Mouse (Mus musculus): ENCODE measurements around the gene Col9a1.

Gene Col9a1

DNA sequence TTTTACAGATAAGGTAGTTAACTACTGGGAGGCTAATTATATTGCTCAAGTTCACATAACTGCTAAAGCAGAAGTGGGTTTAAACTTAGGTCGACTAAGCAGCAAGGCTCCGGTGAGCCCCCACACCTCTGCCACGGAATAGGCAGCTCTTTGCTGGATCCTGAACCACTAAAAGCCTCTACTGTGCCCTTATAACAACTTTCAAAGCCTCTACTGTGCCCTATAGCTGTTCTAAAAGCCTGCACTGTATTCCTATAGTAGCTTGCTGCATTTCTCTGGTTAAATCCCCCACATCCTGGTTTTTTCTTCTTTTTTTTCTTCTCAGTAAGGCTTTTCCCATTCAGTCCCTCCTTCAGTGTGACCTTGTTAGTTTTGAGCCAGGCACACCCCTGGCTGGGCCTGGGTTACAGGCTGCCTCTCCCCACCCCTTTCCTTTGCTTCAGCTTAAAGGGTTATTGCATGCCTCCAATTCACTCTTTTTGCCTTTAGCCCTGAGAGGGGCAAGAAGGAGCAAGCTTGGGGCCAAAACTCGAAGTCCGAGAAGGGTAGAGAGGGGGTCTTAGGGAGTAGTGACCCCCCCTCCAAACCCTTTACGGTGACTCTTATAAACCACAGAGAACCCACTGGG, at the start of gene Col9a1:
TSS of gene Col9a1 (plus strand) at position 387 of the 628 bp plus-strand sequence.
- DNase-seq = no peak

DNA sequence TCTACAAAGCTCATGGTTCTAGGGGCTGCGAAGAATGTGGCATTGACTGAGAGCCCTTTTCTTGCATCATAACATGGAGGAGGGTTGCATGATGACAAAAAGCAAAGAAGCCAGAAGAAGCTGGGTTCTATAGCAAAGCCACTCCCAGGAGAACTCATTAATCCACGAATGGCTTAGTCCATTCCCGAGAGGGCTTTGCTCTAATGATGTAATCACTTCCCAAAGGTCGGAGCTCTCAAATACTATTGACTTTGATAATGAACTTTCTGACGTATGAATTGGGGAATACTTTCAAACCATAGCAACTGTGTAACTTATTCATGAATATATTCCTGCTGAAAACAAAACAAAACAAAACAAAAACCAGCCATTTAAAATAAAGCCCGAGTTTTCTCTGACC, 49.5 kb upstream of the Col9a1 start:
- no peak for DNase-seq

DNA sequence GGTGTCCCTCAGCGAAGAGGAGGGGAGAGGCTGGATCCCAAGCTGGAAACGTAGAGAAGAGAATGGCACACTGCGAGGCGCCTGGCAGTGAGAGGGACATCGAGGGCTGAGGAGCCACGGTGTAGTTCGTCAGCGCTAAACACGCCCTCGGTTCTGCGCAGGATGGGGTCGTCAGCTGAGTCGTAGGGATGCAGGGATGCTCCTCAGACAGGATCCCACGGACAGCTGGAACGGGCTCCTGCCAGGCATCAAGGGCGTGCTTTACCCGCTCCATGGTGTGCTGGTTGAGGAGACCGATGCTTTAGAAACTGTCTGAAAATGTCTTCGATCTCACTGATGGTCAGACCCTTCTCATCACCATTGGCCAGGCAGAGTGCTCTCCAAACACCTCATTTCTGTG, 43.6 kb upstream of the Col9a1 start:
- no peak for DNase-seq

DNA sequence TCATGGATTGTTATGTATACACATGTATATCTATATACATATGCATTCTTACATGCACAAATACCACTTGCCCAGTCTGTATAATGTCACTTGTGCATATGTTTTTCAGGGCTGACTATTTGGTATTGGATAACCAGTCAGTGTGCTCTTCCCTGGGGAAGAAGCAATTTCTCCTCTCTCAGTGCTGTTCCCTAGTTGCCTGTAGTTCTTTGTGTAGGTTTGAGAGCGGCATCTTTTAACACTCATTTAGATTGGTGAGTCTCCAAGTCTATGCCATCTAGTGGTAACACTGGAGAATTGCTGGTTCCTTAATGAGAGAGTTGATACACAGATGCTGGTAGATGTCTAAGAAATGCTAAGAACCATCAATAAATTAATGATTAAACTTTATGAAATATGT, 42.6 kb upstream of the Col9a1 start:
- no peak for DNase-seq

DNA sequence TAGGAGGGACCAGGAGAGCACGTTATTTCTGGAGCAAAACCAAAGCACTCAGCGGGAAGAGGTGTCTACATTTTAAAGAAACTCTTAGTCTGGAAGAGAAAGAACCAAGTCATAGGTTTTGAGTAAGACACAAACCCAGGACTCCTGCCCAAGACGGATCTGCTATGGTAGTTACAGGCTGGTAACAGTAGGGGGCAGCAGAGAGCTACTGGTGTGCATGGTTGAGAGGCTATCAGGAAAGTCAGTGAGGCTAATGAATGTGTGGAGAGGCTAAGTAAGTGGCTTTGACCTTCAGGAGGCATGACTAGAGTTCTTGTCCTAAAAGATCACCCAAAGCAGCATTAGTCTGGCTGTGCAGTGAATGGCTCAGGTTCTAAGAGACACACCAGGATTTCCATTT, 40.3 kb upstream of the Col9a1 start:
- DNase-seq = peak; percentile 24

DNA sequence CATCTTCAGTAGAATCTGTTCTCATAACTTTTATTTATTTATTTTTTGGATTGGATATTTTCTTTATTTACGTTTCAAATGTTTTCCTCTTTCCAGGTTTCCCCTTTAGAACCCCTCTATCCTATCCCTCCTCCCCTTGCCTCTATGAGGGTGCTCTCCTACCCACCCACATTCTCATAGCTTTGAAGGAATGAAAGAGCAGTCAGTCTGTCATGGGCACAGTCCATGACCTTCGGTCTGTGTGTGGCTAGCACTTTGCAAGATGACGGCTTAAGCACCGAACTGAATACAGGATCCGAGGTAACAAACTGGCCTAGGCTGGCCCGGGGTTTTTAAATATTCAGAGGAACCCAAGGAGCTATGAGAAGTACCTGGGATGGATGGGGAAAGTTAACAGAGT, 36.9 kb upstream of the Col9a1 start:
- DNase-seq = no peak

DNA sequence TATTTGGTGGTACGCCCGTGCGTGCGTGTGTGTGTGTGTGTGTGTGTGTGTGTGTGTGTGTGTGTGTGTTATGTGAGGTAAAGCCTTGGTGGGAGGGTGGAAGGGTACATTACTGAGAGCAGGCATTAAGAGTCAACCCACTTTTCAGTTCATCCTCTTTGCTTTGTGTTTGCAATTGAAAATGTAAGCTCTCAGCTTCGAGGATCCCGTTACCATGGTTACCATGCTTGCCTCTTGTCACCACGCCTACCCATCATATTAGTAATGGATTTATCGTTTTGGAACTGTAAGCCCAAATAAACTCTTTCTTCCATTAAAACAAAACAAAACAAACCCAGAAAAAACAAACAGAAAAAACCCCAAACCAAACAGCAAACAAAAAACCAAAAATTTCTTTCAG, 33.9 kb upstream of the Col9a1 start:
- DNase-seq = no peak

DNA sequence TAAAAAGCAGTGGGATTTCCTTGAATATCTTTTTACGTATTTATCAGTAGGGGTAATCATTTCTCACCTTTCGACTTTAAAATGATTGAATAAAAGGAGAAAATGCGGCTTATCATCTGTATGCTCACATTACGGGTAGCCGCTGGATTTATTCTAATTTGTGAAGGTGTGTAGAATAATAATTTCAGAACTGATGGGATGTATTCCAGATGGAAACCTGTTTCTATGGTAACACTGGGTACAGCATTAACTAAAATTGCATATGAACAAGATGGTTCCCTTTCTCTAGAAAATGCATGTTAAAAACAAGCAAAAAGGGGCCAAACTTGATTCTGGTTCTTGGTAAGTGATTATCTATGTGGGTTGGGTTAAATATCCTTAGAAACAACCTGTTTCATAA, 19.7 kb upstream of the Col9a1 start:
- no peak for DNase-seq

DNA sequence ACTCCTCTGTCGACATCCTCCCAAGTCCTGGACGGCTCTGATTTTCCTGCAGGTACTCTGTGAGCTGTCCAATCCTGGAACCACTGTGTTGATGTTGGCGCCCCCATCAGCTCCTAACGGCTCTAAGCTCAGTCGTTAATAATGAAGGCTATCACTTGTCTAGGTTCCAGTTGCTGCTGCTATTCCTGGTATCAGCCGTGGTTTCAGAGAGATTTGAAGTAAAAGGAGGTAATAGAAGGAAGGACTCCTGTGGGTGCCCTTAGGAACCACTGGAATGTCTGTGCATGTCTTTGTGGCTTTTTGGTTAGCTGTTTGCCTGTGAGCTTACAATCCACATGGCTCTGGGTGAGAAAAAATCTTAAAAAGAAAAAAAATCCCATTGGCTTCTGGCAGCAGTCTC, 8.0 kb upstream of the Col9a1 start:
- no peak for DNase-seq

DNA sequence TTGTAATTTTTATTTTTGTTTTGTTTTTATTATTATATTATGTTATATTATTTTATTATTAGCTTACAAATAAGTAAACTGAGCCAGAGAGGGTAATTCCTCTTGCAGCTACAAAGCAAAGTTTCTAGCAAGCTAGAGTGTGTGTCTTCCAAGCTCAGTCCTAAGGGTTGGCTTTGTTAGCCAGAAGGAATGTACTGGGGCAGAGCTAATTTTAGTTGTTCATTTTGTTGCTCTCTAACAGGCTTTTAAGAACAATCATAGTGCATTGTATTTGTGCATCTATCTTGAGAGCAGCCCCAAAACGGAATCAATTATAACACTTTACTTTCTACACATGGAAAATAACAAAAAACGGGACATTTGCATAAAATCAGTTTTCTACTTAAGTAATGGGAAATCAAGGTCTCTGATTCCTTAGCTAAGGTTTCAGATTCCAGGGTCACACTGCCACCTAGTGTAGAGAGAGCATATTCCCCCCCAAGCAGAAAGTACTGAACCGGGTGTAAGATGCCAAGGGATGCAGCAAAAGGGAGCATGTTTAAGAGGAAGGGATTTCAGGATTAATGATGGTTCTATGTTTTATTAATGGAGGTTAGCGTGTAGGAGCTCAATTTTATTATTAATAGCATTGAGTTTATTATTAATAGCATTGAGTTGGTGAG, 6.1 kb upstream of the Col9a1 start:
- peak; percentile 3 for DNase-seq

DNA sequence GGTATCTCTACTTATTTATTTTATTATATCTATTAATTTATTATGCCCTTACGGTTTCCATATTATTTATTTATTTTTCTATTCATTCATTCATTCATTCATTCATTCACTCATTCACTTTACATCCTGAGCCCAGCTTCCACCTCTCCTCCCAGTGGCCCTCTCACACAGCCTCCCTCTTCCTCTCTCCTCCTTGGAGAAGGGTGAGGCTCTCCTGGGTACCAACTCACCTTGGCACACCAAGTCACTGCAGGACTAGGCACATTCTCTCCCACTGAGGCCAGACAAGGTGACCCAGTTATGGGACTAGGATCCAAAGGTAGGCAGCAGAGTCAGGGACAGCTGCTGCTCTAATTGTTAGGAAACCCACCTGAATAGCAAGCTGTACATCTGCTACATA, 5.5 kb upstream of the Col9a1 start:
- no peak for DNase-seq

DNA sequence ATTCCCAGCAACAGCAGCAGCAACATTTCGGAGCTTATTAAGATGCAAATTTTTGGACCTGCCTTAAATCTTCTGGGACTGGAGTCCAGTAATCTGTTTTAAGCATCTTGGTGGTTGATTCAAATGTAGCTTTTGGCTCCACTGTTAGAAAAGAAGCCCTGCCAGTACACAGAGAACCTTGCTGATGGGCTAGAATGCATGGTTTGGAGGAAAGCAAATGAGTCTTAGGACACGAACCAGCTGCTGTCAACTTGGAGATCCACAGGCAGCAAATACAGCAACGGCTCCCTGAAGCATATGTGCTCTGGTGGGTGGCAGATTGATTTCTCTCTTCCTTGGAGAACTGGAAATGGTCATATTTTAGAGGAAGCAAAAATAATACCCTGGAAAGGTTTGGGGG, 4.8 kb upstream of the Col9a1 start:
- no peak for DNase-seq

DNA sequence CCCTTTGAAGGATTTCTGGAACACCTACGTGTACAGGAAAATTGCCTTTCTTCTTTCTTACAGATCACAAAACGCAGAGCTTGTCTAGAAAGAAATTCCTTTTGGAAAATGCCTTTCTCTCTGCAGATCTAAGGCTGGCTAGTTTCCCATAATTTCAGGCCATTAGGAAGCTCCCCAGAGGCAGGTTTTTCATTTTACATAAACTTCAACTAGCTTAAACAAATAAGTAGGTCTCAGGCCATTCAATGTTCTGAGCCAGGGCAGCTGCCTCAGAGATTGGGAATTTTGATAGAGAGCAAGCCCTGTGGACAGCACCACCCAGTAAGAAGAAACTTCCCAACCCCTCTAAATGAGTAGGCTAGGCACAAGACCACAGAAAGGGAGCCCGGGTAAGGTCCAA, 1.6 kb upstream of the Col9a1 start:
- no peak for DNase-seq

DNA sequence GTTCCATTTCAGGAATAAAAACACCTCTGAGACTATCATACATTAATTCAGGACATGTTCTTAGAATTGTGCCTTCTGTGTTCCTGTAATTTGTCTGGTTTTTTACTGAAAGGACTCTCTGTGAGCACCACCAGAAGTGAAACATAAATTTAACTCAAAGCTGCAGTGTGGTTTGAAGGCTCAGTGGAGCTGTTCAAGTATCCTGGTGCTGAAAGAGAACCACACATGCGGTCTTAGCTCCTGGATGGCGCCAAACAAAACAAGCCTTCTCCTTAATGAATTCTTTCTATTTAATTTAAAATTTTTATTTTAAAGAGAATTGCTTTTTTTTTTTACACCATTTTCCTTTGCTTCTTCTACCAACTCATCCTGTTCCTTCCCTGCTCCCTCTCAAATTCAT, 2.4 kb downstream of the Col9a1 start:
- DNase-seq = no peak

DNA sequence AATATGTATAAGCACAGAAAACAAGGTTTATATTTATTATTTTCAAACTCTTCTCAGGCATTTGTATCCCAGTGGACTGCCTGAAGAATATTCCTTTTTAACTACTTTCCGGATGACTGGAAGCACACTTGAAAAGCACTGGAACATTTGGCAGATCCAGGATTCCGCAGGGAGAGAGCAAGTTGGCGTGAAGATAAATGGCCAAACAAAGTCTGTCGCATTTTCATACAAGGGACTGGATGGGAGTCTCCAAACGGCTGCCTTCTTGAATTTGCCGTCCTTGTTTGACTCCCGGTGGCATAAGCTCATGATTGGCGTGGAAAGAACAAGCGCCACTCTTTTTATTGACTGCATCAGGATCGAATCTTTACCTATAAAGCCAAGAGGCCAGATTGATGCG, 7.6 kb downstream of the Col9a1 start:
- DNase-seq = no peak

DNA sequence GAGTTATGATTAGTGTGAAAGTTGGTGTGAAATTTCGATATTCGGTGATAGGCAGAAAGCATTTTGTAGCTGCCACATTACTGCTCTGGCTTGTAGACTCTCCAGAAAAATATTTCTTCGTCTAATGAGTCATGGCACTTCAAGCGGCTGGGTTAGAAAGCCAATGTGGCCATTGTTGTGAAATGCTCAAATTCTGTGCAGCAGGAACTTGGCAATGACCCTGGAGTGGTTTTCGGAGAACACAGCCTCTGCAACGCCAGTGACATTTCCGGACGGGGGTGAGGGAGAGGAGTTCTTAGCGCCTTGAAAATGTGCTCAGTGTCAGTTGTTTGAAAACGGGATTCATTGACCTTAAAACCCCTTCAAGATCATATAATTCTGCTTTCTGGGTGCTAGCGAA, 9.6 kb downstream of the Col9a1 start:
- no peak for DNase-seq

DNA sequence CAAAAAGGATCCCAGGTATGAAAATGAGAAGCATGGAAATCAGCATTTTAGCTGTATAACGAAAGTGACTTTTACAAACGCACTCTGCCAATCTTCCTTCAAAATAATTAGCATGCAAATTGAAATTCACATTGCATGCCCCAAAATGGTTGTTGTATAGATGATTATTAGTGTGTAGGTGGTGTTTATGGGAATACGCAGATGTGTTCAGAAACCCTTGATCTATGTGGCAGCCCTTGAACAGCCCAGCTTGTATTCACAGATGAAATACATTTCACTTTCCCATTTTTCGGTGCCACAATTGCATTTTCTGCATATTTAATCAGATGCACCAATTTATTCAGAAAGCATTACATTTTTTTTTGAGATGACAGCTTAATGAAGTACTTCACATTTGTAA, 14.3 kb downstream of the Col9a1 start:
- no peak for DNase-seq

DNA sequence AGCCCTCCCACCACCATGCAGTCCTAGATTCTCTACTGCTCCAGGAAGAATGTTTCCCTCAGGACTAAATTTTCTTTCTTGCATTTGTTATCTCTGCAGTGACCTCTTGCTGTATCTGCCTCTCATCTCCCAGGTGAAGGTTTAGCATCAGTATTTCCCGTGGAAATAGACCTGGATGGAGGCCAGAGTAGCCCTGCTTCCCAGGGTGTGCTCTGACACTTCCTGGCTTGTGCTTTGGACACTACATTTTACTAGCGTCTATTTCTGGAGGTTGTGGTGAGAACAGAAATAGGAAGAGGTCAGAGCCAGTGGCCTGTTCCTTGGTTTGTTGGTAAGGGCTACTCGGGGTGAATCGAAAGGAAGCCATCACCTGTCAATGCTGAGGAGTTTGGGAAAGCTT, 16.7 kb downstream of the Col9a1 start:
- no peak for DNase-seq

DNA sequence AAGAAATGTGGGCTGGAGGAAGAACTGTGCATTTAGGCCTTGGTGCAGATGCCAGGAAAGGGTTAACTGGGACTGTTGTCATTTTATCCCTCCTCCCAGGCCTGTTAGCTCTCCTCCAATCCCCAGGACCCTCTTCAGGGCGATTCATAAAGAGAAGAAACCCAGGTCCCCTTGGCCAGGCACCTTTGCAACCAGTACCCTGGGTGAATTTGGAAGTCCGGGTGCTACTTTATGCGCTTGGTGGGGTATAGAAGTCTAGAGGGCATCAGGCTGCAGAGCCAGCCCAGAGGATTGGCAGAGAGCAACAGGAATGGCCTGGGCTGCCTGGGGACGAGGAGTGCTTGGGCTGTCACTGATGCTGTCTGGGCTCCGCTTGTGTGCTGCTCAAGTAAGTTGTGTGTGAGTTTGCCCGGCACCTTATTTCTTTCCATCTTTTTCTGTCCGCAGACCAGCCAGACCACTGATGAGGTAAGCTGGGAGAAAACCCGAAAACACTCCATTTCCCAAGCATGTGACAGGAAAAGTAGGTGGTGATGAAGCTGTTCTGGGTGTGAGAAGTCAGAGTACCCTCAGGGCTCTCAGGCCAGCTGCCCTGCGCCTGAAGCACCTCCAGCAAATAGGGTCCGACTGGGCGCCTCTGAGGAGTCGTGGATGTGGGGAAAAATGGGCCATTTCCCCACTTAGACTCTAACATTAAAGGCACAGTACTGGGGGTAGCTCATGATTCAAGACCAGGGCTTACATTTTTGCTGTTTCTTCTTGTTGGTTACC, 17.8 kb downstream of the Col9a1 start:
- no peak for DNase-seq

DNA sequence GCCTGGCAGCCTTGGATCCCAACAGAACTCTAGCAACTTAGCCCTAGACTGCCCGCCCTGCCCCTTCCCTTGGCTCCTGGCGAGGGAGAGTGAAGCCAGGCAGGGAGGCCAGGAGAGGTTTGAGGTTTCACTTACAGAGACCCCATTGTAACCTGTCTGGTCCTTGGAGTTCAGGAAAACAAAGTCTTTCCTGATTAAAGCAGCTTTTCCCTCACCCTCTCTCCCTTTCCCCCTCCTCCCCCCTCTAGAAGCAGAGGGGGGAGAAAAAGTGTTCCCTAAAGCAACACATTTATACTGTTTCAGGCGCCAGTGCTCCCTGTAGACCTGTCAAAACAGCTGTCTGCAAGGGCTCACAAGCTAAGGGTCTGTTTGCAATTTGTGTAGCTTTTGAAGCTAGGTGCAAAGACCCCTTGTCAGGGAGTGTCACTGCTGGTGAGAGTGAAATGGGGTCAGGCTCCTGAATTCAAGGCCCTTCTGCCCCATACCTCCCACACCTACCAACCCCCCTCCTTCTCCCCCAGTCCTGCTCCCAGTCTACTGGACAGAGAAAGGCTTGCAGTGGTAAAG, 18.6 kb downstream of the Col9a1 start:
- DNase-seq = no peak

DNA sequence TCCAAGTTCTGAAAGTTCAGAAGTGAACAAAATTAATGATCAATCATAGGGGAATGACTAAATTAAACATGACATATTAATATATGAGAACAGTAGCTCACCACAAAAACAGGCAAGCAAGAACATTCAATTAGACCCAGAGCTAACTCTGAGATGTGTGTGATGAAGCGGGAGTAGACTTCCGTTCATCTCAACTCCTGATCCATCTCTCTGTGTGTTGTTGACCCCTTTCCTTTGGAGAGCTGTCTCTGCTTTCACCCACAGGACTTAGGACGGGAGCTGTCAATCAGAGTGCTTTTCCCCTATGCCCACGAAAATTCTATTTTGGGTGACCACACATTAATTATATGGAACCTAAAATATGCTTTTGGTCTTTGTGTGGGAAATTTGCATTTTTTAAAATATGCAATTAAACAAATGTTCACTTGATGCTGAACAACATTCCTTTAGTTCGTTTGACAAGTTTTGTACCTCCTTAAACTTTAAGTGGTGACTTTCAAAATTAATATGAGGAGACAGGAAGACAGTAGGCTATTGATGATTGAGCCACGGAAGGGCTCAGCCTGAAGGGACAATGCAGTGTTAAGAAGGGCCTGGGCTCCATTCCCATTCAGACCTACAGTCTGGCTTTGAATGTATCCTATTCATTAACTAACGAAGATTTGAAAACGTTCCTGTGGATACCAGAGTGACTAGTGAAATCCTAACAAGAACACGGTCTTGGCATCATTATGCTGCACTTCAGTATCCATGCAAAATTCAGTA, 34.4 kb downstream of the Col9a1 start:
- no peak for DNase-seq

DNA sequence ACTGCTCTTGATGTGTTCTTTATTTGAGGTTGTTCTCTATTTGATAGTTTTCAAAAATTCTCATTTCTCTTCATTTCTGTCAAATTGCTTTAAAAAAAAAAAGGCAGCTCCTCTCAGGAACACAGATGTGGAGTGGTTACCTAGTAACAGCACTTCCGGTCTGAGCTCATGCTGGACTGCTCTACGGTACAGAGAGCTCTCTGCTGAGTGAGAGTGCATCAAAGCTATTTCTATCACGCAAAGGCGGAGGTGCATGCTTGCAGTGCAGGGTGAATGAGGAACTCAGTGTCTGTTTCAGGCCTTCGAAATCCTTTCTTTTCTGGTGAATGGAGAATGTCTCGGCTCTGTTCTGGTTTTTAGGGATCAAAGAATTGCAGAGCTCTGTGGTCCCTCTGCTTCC, 41.6 kb downstream of the Col9a1 start:
- DNase-seq = no peak

DNA sequence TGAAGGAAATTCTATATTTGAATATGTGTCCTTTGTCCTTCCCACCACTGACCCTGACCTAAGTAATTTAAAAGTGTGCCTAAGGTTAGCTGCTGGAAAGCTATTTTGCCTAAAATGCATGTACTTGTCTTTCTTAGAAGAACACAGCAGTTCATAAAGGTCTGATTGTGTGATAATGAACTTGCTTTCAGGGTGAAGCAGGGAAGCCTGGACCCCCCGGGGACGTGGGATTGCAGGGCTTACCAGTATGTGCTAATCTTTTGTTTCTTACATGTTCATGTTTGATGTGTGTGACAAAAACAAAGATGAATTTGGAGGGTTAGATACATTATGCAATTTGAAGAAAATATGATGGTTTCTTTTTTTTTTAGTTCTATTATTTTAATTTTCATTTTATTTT, 44.8 kb downstream of the Col9a1 start:
- DNase-seq = no peak

All from thymus, postnatal 25 days (tissue).